Mouse (Mus musculus): ENCODE results near the gene Mrto4. TPM values are rescaled to one million over a fixed set of nuclear protein-coding genes. Genes with fewer than 3 reads are reported as not detected.

The Mrto4 gene
- total RNA-seq, 2 experiments from 2014 or later = 26.8 to 28.6 TPM

- intact Hi-C loops (cut with DNase I) = no loop called here
- no peak for DNase-seq
Observed at GRCm38 (mm10) chr4:139341556-139342233, 10.7 kb downstream of the Mrto4 start.

- DNase-seq = no peak
- intact Hi-C loops (cut with DNase I) = no loop called here
Observed at GRCm38 (mm10) chr4:139340835-139341234, 11.5 kb downstream of the Mrto4 start.

- no peak for DNase-seq
- intact Hi-C loops (cut with DNase I) = loop anchor here (10.0 kb wide), 1 partner anchor 413 kb away; no protein-coding TSS in a partner anchor
Observed at GRCm38 (mm10) chr4:139338145-139338544, 14.2 kb downstream of the Mrto4 start.

GRCm38 (mm10) chr4:139336822-139337483 lies 15.4 kb downstream of the Mrto4 start:
- intact Hi-C loops (cut with DNase I) = loop anchor here (1.0 to 10.0 kb wide), 2 partner anchors 252 to 412 kb away; no protein-coding TSS in a partner anchor
- DNase-seq = peak; percentile 80 to 85

GRCm38 (mm10) chr4:139335507-139335906 lies 16.9 kb downstream of the Mrto4 start:
- intact Hi-C loops (cut with DNase I) = loop anchor here (10.0 kb wide), 1 partner anchor 411 kb away; no protein-coding TSS in a partner anchor
- DNase-seq = no peak

GRCm38 (mm10) chr4:139334631-139335295 lies 17.6 kb downstream of the Mrto4 start:
- intact Hi-C loops (cut with DNase I) = loop anchor here (10.0 kb wide), 1 partner anchor 410 kb away; no protein-coding TSS in a partner anchor
- DNase-seq = no peak

- DNase-seq = peak; percentile 54 to 65
- intact Hi-C loops (cut with DNase I) = loop anchor here (10.0 kb wide), 1 partner anchor 406 kb away; no protein-coding TSS in a partner anchor
Observed at GRCm38 (mm10) chr4:139330605-139331004, 21.8 kb downstream of the Mrto4 start.

GRCm38 (mm10) chr4:139319740-139320139 lies 32.6 kb downstream of the Mrto4 start:
- intact Hi-C loops (cut with DNase I) = no loop called here
- no peak for DNase-seq

GRCm38 (mm10) chr4:139318449-139318848 lies 33.9 kb downstream of the Mrto4 start:
- no peak for DNase-seq
- intact Hi-C loops (cut with DNase I) = no loop called here

- peak in 1 of 2 experiments; percentile 48 for DNase-seq
- intact Hi-C loops (cut with DNase I) = no loop called here
Observed at GRCm38 (mm10) chr4:139312632-139313031, 39.7 kb downstream of the Mrto4 start.

GRCm38 (mm10) chr4:139311707-139312106 lies 40.7 kb downstream of the Mrto4 start:
- no peak for DNase-seq
- intact Hi-C loops (cut with DNase I) = no loop called here

- intact Hi-C loops (cut with DNase I) = no loop called here
Observed at GRCm38 (mm10) chr4:139310899-139311701, 41.3 kb downstream of the Mrto4 start.

GRCm38 (mm10) chr4:139310171-139310898 lies 42.0 kb downstream of the Mrto4 start, which contains the start of the genes Pqlc2 and Akr7a5:
Gene Pqlc2 (minus strand): TSS chr4:139310708.
Gene Akr7a5 (plus strand): TSS chr4:139310744.
- intact Hi-C loops (cut with DNase I) = no loop called here

More at GRCm38 (mm10) chr4:139310899-139311701, 41.3 kb downstream of the Mrto4 start:
- no peak for DNase-seq

GRCm38 (mm10) chr4:139309651-139310050 lies 42.7 kb downstream of the Mrto4 start:
- intact Hi-C loops (cut with DNase I) = no loop called here
- DNase-seq = no peak

More at GRCm38 (mm10) chr4:139310171-139310898, 42.0 kb downstream of the Mrto4 start, which contains the start of the genes Pqlc2 and Akr7a5:
- peak; percentile 100 for DNase-seq

GRCm38 (mm10) chr4:139307916-139308315 lies 44.5 kb downstream of the Mrto4 start:
- no peak for DNase-seq
- intact Hi-C loops (cut with DNase I) = no loop called here

GRCm38 (mm10) chr4:139305521-139305920 lies 46.9 kb downstream of the Mrto4 start:
- intact Hi-C loops (cut with DNase I) = no loop called here

GRCm38 (mm10) chr4:139302241-139302640 lies 50.1 kb downstream of the Mrto4 start:
- no peak for DNase-seq
- intact Hi-C loops (cut with DNase I) = no loop called here

More at GRCm38 (mm10) chr4:139305521-139305920, 46.9 kb downstream of the Mrto4 start:
- no peak for DNase-seq

- no peak for DNase-seq
- intact Hi-C loops (cut with DNase I) = no loop called here
Observed at GRCm38 (mm10) chr4:139301780-139302179, 50.6 kb downstream of the Mrto4 start.

- no peak for DNase-seq
- intact Hi-C loops (cut with DNase I) = no loop called here
Observed at GRCm38 (mm10) chr4:139298671-139299366, 53.6 kb downstream of the Mrto4 start.

All from heart, postnatal 36 days (tissue).